Mouse (Mus musculus): Measurements from ENCODE around the gene Exo1. TPM values are rescaled to one million over a fixed set of nuclear protein-coding genes. Genes with fewer than 3 reads are reported as not detected.

Exo1 gene
- polyA plus RNA-seq, 1 experiment from 2014 or later, result 24.1 TPM

DNA sequence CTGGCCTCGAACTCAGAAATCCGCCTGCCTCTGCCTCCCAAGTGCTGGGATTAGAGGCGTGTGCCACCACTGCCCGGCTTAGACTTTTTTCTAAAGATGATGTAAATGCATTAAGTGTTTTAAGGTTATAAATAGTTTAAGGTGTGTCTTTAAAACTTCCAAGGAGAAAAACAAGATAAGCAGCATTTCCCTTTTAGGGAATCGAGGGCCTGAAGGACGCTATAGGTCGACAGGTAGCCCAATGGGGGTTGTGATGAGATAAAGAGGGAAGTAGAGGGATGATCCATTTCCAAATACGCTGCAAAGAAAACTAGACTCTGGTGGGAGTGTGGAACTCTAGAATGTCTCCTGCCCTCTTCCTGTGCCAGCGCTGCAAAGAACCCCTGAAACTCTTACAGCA lies 39.6 kb downstream of the Exo1 start, which contains the start of gene Gm38100:
Gm38100 (plus strand) TSS at position 301 of the 400 bp plus-strand sequence.
- no peak within 1 kb of the TSS for H3K9ac ChIP-seq (replicated peaks)
- no peaks in the 10 kb centered on the region for H3K4me1 ChIP-seq (replicated peaks)
- H3K36me3 ChIP-seq, result no peaks in the 10 kb centered on the region
- H3K4me2 ChIP-seq (replicated peaks), result no peak within 1 kb of the TSS
- H3K4me3 ChIP-seq (replicated peaks), result no peak within 1 kb of the TSS
- 94% methylated on average over 9 of the region's 9 CpGs for WGBS
- no peaks in the 10 kb centered on the region for H3K27me3 ChIP-seq
- no peak within 1 kb of the TSS for H3K27ac ChIP-seq
- no peaks in the 10 kb centered on the region for H3K9me3 ChIP-seq
- no peak for ATAC-seq

DNA sequence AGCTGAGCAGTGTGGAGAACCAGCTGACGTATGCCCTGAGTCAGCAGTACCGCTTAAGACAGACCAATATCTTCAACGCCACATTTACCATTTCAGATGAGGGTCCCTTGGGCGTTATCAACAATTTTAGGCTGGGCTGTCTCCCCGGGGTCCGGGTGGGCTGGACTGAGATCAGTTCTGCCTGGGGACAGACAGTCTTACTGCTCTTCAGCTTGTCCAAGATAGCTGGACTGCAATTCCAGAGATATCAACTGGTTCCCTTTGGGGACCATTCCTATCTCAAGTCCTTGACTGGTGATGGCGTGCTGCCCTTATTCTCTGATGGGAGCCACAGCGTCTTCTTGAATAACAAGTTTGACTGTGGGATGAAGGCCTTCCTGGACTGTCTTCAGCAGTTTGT lies 40.7 kb downstream of the Exo1 start:
- 93% methylated on average over 8 of the region's 8 CpGs for WGBS
- Histone ChIP-seq H3K9ac (replicated peaks) (no peak overlapping the region), H3K27ac (no peak overlapping the region), H3K4me1 (replicated peaks) (no peaks in the 10 kb centered on the region), H3K4me2 (replicated peaks) (no peak overlapping the region), H3K4me3 (replicated peaks) (no peak overlapping the region), H3K36me3 (no peaks in the 10 kb centered on the region), H3K9me3 (no peaks in the 10 kb centered on the region), H3K27me3 (no peaks in the 10 kb centered on the region)
- ATAC-seq, result no peak

DNA sequence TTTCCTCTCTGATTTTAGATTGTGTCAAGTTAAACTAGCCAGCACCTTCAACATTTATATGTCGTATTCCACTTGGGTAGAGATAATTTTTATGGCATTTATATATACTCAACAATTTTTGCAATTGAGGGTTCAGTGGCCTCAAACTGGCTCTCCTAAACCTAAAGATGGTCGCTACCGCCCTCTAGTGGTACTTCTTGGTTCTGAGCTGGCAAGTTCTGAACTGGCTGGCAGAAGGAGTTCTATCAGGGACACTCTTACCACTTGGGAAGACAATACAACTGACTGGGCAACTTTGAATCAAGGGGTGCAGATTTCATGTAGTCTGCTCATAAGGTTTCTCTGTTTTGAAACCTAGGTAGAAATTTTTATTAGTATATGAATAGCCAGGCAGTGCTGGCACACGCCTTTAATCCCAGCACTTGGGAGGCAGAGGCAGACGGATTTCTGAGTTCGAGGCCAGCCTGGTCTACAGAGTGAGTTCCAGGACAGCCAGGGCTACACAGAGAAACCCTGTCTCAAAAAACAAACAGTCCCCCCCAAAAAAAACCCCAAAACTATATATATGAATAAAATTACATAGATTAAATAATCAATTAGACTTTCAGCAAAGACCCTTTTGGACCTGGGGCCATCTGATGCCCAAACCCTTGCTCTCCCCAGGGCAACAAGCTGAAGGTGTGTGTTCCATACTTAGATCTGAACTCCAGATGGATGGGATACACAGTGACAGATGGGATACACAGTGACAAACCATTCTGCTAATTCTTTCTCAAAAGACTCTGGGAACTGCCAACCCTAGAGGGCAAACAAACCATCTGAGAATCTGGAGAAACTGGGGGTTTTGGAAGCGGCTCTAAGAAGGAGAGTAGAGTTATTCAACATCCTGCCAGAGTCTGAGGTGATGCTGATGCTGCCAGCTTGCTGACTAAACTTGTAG lies 43.7 kb downstream of the Exo1 start:
- no peak overlapping the region for H3K4me3 ChIP-seq (replicated peaks)
- H3K27ac ChIP-seq, result no peak overlapping the region
- no peak overlapping the region for H3K4me2 ChIP-seq (replicated peaks)
- 0 out of 2 replicates have a peak, but pooled peaks have one; percentile 53 for ATAC-seq
- H3K9me3 ChIP-seq, result no peaks in the 10 kb centered on the region
- H3K4me1 ChIP-seq (replicated peaks), result no peaks in the 10 kb centered on the region
- H3K27me3 ChIP-seq, result no peaks in the 10 kb centered on the region
- no peak overlapping the region for H3K9ac ChIP-seq (replicated peaks)
- WGBS, result 55% methylated on average over 7 of the region's 7 CpGs
- no peaks in the 10 kb centered on the region for H3K36me3 ChIP-seq

DNA sequence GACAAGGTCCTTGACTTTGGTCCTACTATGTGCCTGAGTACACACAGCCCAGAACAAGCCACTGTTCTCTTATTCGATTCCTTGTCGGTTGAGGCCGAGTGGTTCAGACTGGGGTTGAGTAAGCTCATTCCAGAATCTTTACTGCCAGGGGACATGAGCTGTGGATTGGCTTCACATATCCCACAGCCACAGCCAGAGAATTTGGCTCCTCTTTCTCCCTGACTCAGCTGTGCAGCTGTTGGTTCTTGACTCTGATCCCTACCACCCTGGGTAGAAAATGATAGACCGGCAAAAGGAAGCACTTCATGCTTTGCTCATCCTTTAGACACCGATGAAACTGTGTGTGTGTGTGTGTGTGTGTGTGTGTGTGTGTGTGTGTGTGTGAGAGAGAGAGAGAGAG lies 51.0 kb downstream of the Exo1 start:
- no peak overlapping the region for H3K9ac ChIP-seq (replicated peaks)
- H3K4me2 ChIP-seq (replicated peaks), result no peak overlapping the region
- H3K9me3 ChIP-seq, result no peaks in the 10 kb centered on the region
- no peaks in the 10 kb centered on the region for H3K27me3 ChIP-seq
- ATAC-seq, result no peak
- no peak overlapping the region for H3K27ac ChIP-seq
- no peaks in the 10 kb centered on the region; the same call in 1 of the 2 replicates for H3K4me1 ChIP-seq (replicated peaks)
- WGBS, result 92% methylated on average over 5 of the region's 5 CpGs
- H3K4me3 ChIP-seq (replicated peaks), result no peak overlapping the region
- H3K36me3 ChIP-seq, result no peaks in the 10 kb centered on the region

DNA sequence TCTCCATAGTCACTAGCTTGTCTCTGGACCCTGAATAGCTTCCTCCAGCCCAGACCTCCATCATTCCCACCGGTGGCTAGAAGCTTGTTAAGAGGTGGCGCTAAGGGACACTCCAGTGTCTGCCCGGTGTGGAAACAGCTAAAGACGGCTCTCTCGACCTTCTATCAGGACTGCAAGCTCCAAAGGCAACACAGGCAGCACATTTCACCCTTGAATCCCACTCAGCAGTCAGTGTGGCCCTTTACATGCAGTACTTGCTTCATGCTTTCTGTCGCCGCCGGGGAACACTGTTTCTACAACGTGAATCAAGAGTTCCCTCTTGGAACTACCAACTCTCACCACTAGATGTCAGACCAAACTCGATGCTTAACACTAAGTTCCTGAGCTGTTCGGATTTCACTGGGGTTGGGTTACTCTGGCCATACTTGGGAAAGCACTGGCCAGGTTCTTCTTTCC lies 55.9 kb downstream of the Exo1 start:
- peak; percentile 86 for ATAC-seq
- H3K4me2 ChIP-seq (replicated peaks), result peak overlapping the region; percentile 51
- 11% methylated on average over 11 of the region's 11 CpGs for WGBS
- 0 out of 2 replicates have a peak overlapping the region, but pooled peaks have one; percentile 40 for H3K9ac ChIP-seq (replicated peaks)
- H3K4me3 ChIP-seq (replicated peaks), result 0 out of 2 replicates have a peak overlapping the region, but pooled peaks have one; percentile 17
- H3K4me1 ChIP-seq (replicated peaks), result no peaks in the 10 kb centered on the region; the same call in 1 of the 2 replicates
- no peaks in the 10 kb centered on the region for H3K9me3 ChIP-seq
- no peaks in the 10 kb centered on the region for H3K36me3 ChIP-seq
- H3K27me3 ChIP-seq, result no peaks in the 10 kb centered on the region
- H3K27ac ChIP-seq, result no peak overlapping the region

DNA sequence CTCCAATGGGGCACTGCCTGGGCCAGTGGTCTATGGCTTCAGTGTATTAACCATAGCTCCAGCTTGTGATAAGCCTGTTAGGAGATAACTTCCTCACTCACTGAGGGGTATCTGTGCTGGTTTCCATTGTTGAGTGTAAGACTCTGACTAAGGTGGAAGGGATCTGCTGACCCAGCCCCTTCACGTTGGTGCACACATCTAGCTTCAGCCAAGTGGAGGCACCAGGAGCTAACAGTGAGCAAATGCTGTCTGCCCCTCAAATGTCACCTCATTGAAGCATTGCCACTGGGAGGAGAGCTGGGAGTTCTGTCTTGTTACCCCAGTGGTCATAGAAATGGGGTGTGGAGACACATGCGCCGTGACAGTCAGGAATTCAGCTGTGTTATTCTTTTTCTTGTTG lies 58.4 kb downstream of the Exo1 start:
- Histone ChIP-seq H3K4me2 (replicated peaks) (no peak overlapping the region), H3K27me3 (no peaks in the 10 kb centered on the region), H3K9ac (replicated peaks) (no peak overlapping the region), H3K4me1 (replicated peaks) (no peaks in the 10 kb centered on the region; the same call in 1 of the 2 replicates), H3K36me3 (no peaks in the 10 kb centered on the region), H3K27ac (no peak overlapping the region), H3K4me3 (replicated peaks) (no peak overlapping the region), H3K9me3 (no peaks in the 10 kb centered on the region)
- no peak for ATAC-seq
- 78% methylated on average over 3 of the region's 3 CpGs for WGBS

DNA sequence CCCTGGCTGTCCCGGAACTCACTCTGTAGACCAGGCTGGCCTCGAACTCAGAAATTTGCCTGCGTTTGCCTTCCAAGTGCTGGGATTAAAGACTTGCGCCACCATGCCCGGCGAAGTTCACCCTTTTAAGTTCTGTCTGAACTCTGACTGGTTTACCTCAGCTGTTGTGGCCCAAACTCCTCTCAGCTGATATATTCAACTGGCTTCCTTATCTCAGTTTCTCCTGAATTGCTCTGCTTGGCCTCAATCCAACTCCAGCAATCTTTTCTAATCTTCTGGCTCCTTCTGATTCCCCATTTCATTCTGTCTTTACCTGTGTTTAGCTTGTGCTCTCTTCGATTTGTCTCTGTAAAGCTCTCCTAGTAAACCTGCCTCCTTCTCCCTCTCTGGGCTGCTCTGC lies 62.8 kb downstream of the Exo1 start:
- H3K27me3 ChIP-seq, result no peaks in the 10 kb centered on the region
- no peaks in the 10 kb centered on the region for H3K4me1 ChIP-seq (replicated peaks)
- H3K9ac ChIP-seq (replicated peaks), result no peak overlapping the region
- no peaks in the 10 kb centered on the region for H3K9me3 ChIP-seq
- H3K36me3 ChIP-seq, result no peaks in the 10 kb centered on the region
- no peak overlapping the region for H3K4me3 ChIP-seq (replicated peaks)
- H3K27ac ChIP-seq, result no peak overlapping the region
- H3K4me2 ChIP-seq (replicated peaks), result no peak overlapping the region
- WGBS, result 93% methylated on average over 7 of the region's 7 CpGs
- no peak for ATAC-seq

DNA sequence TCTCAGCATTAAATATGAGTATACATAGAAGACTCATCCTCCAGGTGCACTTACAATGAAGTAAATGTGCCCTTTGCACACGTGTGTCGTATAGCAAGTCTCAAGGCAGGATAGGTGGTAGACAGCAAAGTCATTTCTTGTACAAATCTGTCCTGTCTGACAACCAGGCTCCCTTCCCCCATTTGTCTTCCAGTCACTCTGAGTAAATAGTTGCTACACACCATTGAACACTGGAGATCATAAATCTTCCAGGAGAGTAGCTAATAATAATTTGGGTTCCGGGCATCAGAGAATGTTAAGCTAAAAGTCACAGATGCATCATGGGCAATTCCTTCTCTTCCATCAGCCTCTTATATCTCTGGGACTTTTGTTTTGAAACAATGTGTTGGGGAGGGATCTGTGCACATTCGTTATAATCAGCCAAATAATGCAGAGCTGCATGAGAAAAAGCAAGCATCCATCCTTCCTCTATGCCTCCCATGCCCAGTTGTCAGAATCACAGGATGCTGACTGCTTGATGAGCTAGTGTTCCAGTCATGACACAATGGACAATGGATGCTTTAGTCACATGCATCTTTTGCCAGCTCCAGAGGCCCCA lies 66.4 kb downstream of the Exo1 start:
- no peak overlapping the region for H3K9ac ChIP-seq (replicated peaks)
- H3K4me1 ChIP-seq (replicated peaks), result no peaks in the 10 kb centered on the region
- H3K9me3 ChIP-seq, result no peaks in the 10 kb centered on the region
- ATAC-seq, result no peak
- H3K4me2 ChIP-seq (replicated peaks), result no peak overlapping the region
- H3K27ac ChIP-seq, result no peak overlapping the region
- 77% methylated on average over 4 of the region's 4 CpGs for WGBS
- no peak overlapping the region for H3K4me3 ChIP-seq (replicated peaks)
- H3K27me3 ChIP-seq, result no peaks in the 10 kb centered on the region
- H3K36me3 ChIP-seq, result no peaks in the 10 kb centered on the region

DNA sequence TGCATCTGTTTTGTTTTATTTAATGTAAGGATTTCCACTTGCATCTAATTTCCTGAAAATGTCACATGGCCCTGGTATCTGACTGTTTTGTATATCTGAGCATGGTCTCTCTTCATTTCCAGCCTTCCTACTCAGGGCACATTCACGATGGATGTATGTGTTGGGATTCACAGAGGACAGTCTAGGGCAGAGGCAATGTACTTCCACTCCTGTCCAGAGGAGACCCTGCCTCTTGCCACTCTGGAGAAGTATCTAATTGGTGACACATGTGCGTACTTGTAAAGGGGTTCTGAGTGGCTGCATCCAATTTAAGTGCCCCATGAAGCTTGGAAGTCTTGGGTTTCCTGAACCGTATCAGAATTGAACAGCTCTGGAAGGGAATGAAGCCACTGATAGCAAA lies 70.0 kb downstream of the Exo1 start:
- no peaks in the 10 kb centered on the region for H3K27me3 ChIP-seq
- H3K9me3 ChIP-seq, result no peaks in the 10 kb centered on the region
- no peak overlapping the region for H3K9ac ChIP-seq (replicated peaks)
- no peak overlapping the region for H3K27ac ChIP-seq
- no peak for ATAC-seq
- WGBS, result 86% methylated on average over 3 of the region's 3 CpGs
- H3K4me1 ChIP-seq (replicated peaks), result no peaks in the 10 kb centered on the region
- H3K36me3 ChIP-seq, result no peaks in the 10 kb centered on the region
- H3K4me3 ChIP-seq (replicated peaks), result no peak overlapping the region
- H3K4me2 ChIP-seq (replicated peaks), result no peak overlapping the region

DNA sequence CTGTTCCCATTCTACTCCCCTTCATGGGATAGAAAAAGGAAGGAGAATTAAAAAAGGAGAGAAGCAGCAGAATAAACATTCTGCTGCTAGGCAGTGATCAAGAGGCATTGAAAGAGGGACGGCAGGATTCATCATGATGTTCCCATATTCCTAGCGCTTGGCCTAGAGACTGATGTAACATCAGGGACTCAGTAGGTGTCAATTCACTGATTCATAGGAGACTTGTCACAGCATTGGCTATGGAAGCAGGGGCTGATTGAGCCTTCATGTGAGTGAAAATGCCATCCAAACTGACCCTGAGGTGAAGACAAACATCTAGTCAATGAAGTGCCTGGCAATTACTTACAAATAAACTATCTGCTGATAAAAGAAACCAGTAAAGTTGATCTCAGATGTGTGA lies 70.5 kb downstream of the Exo1 start:
- no peaks in the 10 kb centered on the region for H3K27me3 ChIP-seq
- H3K9me3 ChIP-seq, result no peaks in the 10 kb centered on the region
- ATAC-seq, result no peak
- H3K4me3 ChIP-seq (replicated peaks), result no peak overlapping the region
- no peak overlapping the region for H3K4me2 ChIP-seq (replicated peaks)
- H3K9ac ChIP-seq (replicated peaks), result no peak overlapping the region
- no peaks in the 10 kb centered on the region for H3K36me3 ChIP-seq
- no peak overlapping the region for H3K27ac ChIP-seq
- WGBS, result 85% methylated on average over 2 of the region's 2 CpGs
- H3K4me1 ChIP-seq (replicated peaks), result no peaks in the 10 kb centered on the region

DNA sequence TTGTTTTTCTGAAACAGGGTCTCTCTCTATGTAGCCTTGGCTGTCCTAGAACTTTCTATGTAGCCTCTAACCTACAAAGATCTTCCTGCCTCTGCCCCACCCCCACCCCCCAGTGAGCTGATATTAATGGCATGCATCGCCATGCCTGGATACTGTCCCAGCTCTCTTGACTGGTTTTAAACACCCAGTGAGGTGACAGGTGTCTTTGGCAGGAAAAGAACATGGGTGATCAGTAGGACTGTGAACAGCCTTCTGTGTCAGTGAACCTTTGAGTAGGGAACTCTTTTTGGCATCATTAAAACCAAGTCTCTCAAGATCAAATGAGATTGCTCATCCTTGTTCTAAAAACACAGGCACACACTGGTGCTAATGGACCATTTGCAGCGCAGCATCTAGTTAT lies 81.4 kb downstream of the Exo1 start:
- Histone ChIP-seq H3K36me3 (no peaks in the 10 kb centered on the region), H3K9me3 (no peaks in the 10 kb centered on the region), H3K27me3 (no peaks in the 10 kb centered on the region), H3K4me2 (replicated peaks) (no peak overlapping the region), H3K4me1 (replicated peaks) (no peaks in the 10 kb centered on the region), H3K4me3 (replicated peaks) (no peak overlapping the region), H3K9ac (replicated peaks) (no peak overlapping the region), H3K27ac (no peak overlapping the region)
- no peak for ATAC-seq
- 94% methylated on average over 2 of the region's 2 CpGs for WGBS

Measured in midbrain, embryonic 13.5 days (tissue).